In the genomic region with DNA sequence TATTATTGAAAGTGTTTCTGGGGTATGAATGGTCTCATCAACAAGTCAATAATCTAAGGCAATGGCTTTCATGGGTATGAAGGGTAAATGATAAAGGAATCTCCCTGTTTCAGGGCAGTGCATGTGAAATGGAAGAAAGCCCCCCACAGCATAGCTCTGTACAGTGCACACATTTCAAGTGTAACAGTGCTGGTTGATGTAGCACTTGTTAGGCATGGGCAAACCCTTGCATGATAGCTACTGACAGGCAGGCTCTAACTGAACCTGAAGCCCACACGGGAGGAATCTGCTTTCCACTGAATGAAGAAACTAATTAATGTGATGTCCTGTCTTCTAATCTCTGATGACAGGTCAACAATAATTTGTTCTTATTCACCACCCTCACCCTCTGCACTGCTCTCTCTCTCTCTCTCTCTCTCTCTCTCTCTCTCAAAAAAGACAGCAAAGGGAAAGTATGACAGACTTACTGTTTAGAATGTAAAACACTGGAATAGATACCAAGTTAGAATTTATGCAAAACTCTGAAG, we compare ENCODE assay signal across 24 mouse cellular contexts.
"Had no signal": no experiment of that assay in that cellular context is flagged by ENCODE, and none has a peak within 500 bp of the region (broad histone marks: within the 10 kb centered on the region; RNA-seq: fewer than 3 reads in every experiment).

No protein-coding gene starts in this region.

- H3K27me3 ChIP-seq: limb, embryonic 13.5 days; liver, embryonic 12.5 days; liver, embryonic 15.5 days; lung, embryonic 15.5 days; megakaryocyte, embryonic 14.5 days; midbrain, embryonic 12.5 days; neural tube, embryonic 13.5 days had no signal

- H3K9me3 ChIP-seq: limb, embryonic 13.5 days; liver, embryonic 12.5 days; liver, embryonic 15.5 days; lung, embryonic 15.5 days; megakaryocyte, embryonic 14.5 days; midbrain, embryonic 12.5 days; neural tube, embryonic 13.5 days had no signal

- H3K4me2 ChIP-seq: limb, embryonic 13.5 days; liver, embryonic 12.5 days; liver, embryonic 15.5 days; lung, embryonic 15.5 days; midbrain, embryonic 12.5 days; neural tube, embryonic 13.5 days had no signal

- H3K27ac ChIP-seq: limb, embryonic 13.5 days; liver, embryonic 12.5 days; liver, embryonic 15.5 days; lung, embryonic 15.5 days; midbrain, embryonic 12.5 days; neural tube, embryonic 13.5 days; stomach, postnatal 0 days had no signal

- ATAC-seq: intestine, embryonic 16.5 days; liver, embryonic 12.5 days had no signal

- H3K4me1 ChIP-seq: limb, embryonic 13.5 days; liver, embryonic 12.5 days; liver, embryonic 15.5 days; lung, embryonic 15.5 days; megakaryocyte, embryonic 14.5 days; midbrain, embryonic 12.5 days; neural tube, embryonic 13.5 days had no signal

- H3K9ac ChIP-seq: limb, embryonic 13.5 days; liver, embryonic 12.5 days; liver, embryonic 15.5 days; lung, embryonic 15.5 days; midbrain, embryonic 12.5 days; neural tube, embryonic 13.5 days had no signal

- H3K4me3 ChIP-seq: limb, embryonic 13.5 days; liver, embryonic 12.5 days; liver, embryonic 15.5 days; lung, embryonic 15.5 days; megakaryocyte, embryonic 14.5 days; midbrain, embryonic 12.5 days; myocyte; neural tube, embryonic 13.5 days had no signal

- H3K36me3 ChIP-seq: limb, embryonic 13.5 days; liver, embryonic 12.5 days; liver, embryonic 15.5 days; lung, embryonic 15.5 days; midbrain, embryonic 12.5 days; neural tube, embryonic 13.5 days had no signal

- DNase-seq: kidney, adult 18-20 months; kidney, adult 9 months; kidney, postnatal 14 days; kidney, postnatal 4 days; left cerebral cortex, postnatal 4 days; liver; lung, adult 18-20 months; lung, postnatal 10 days; lung, postnatal 36 days; right cerebral cortex, postnatal 14 days; right cerebral cortex, postnatal 4 days; thymus, adult 2 months; thymus, postnatal 14 days; thymus, postnatal 4 days had no signal
